Mouse (Mus musculus) gastrocnemius, postnatal 14 days (tissue): ENCODE data around the gene Sim2. TPM values are rescaled to one million over a fixed set of nuclear protein-coding genes. Genes with fewer than 3 reads are reported as not detected.

Experiments
- DNase-seq: peaks from one replicate; pipeline ENCODE4 v3.0.0; 2021; ENCODE audit warnings: mixed read lengths
- intact Hi-C: fragments of 180-260 bp; cut with DNase I; formaldehyde crosslinking; loops from one replicate; pipeline ENCODE4 v1.15.1; 2025; ENCODE audit warnings: low total_unique reads
- total RNA-seq, 2 experiments: library from RNA; stranded (reverse); gene quantifications; 2 replicates each; pipeline ENCODE4 v1.2.3; 2021

Sim2 gene
- total RNA-seq, 2 experiments from 2014 or later, result 9.7 to 11.4 TPM

- intact Hi-C loops, result no loop called here
- DNase-seq, result no peak
Observed at GRCm38 (mm10) chr16:94071468-94071867, 13.3 kb upstream of the Sim2 start.

- intact Hi-C loops, result no loop called here
- no peak for DNase-seq
Observed at GRCm38 (mm10) chr16:94075362-94076027, 9.2 kb upstream of the Sim2 start.

GRCm38 (mm10) chr16:94078318-94079074 lies 6.2 kb upstream of the Sim2 start:
- intact Hi-C loops, result no loop called here
- no peak for DNase-seq

GRCm38 (mm10) chr16:94079075-94079855 lies 5.5 kb upstream of the Sim2 start:
- intact Hi-C loops, result no loop called here
- no peak for DNase-seq

- DNase-seq, result no peak
- intact Hi-C loops, result no loop called here
Observed at GRCm38 (mm10) chr16:94079856-94080555, 4.7 kb upstream of the Sim2 start.

- no peak for DNase-seq
- intact Hi-C loops, result no loop called here
Observed at GRCm38 (mm10) chr16:94081596-94081995, 3.1 kb upstream of the Sim2 start.

- intact Hi-C loops, result no loop called here
- no peak for DNase-seq
Observed at GRCm38 (mm10) chr16:94081996-94082708, 2.6 kb upstream of the Sim2 start.

GRCm38 (mm10) chr16:94082960-94083847 lies 1.5 kb upstream of the Sim2 start:
- intact Hi-C loops, result no loop called here
- DNase-seq, result no peak

GRCm38 (mm10) chr16:94083848-94084525 lies 744 bp upstream of the Sim2 start:
- no peak for DNase-seq
- intact Hi-C loops, result no loop called here

- intact Hi-C loops, result no loop called here
Observed at GRCm38 (mm10) chr16:94085603-94086285, 1.0 kb downstream of the Sim2 start.

GRCm38 (mm10) chr16:94086701-94087569 lies 2.2 kb downstream of the Sim2 start:
- peak; percentile 25 for DNase-seq

More at GRCm38 (mm10) chr16:94085603-94086285, 1.0 kb downstream of the Sim2 start:
- no peak for DNase-seq

GRCm38 (mm10) chr16:94087570-94088225 lies 3.0 kb downstream of the Sim2 start:
- DNase-seq, result no peak
- intact Hi-C loops, result no loop called here

More at GRCm38 (mm10) chr16:94086701-94087569, 2.2 kb downstream of the Sim2 start:
- intact Hi-C loops, result no loop called here

- no peak for DNase-seq
- intact Hi-C loops, result no loop called here
Observed at GRCm38 (mm10) chr16:94088226-94088748, 3.6 kb downstream of the Sim2 start.

- DNase-seq, result no peak
- intact Hi-C loops, result no loop called here
Observed at GRCm38 (mm10) chr16:94088819-94089692, 4.3 kb downstream of the Sim2 start.
